Mouse (Mus musculus) olfactory bulb, adult 2 months (tissue): ENCODE measurements around the gene Fhl4.

Source experiments
- CTCF ChIP-seq: fragments of 200-500 bp; IDR thresholded peaks from 2 replicates; pipeline ENCODE4 v1.5.1; 2012; ENCODE audit warnings: low read depth, mild to moderate bottlenecking, low read length, moderate library complexity; ENCODE audit not compliant: insufficient read depth
- POLR2A ChIP-seq: fragments of 200-500 bp; IDR thresholded peaks from 2 replicates; pipeline ENCODE4 v1.6.1; 2012; ENCODE audit warnings: mild to moderate bottlenecking, low read depth, low read length, moderate library complexity; ENCODE audit not compliant: insufficient read depth

- TF ChIP-seq POLR2A: no peak
- TF ChIP-seq CTCF: no peak
These were observed 26.2 kb upstream of the Fhl4 start for GRCm38 (mm10) chr10:85128453-85128852.
